Mouse (Mus musculus) gastrocnemius, postnatal 36 days (tissue): Measurements from ENCODE around the gene Nxph4. TPM values are rescaled to one million over a fixed set of nuclear protein-coding genes. Genes with fewer than 3 reads are reported as not detected.

Experiments used
- DNase-seq, 2 experiments: peaks; one replicate each; pipeline ENCODE4 v3.0.0; 2022
- intact Hi-C: fragments of 180-260 bp; cut with DNase I; formaldehyde crosslinking; loops from one replicate; pipeline ENCODE4 v1.15.1; 2025
- total RNA-seq, 2 experiments: library from RNA; stranded (reverse); gene quantifications; 2 replicates each; pipeline ENCODE4 v1.2.3; 2021

Nxph4 gene
- total RNA-seq, 2 experiments from 2014 or later, result 0.20 TPM

DNA sequence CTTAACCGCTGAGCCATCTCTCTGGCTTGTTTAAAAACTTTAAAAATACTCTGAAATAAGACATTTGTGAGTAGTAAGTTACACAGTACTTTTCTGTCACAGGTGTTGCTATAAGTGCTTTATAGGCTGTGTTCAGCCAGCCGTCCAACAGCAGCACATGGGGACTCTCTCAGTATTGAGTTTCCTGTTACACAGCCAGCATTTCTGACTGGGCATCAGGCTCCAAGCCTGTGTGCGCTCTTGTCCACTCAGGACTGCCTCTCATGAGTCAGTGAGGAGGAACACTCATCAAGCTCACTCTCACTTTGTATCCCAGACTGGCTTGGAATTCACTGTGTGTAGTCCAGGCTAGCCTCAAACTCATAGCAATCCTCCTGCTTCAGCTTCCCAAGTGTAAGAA, 38.2 kb downstream of the Nxph4 start:
- intact Hi-C loops, result no loop called here
- no peak for DNase-seq

DNA sequence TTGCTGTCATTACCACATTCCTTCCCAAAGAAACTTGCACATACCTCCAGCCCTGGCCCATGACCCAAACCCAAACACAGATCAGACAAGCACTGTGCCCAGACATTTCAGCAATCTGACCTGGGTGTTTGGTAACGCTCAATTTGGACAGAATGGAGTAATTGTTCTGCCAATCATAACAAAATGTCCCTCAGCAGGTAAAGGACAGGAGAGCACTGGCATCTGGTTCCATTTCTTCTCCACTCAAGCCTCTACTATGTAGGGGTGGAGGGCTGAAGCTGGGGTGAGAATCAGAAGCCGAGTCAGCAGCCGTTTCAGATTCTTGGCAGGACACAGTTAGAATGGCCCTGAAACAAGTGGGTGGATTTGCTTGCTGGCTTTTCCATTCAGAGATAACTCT, 42.2 kb downstream of the Nxph4 start:
- DNase-seq, result no peak
- intact Hi-C loops, result no loop called here

DNA sequence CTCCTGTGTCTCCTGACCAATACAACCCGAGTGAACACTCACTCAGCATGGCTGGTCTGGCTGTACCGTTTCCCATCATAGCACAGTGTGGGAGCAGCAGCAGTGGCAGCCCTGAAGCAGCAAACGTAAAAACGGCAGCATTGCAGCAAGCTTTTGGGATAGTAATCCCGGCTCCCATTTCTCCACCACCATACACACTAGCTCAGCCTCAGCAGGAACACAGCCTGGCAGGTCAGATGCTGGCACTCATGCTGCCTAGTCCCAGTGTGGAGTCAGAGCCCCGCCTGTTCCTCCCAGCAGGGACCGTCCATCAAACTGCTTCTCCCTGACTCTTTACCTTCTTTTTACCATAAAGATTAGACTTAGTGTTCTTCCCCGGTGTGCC, 43.2 kb downstream of the Nxph4 start:
- DNase-seq, result no peak
- intact Hi-C loops, result no loop called here

DNA sequence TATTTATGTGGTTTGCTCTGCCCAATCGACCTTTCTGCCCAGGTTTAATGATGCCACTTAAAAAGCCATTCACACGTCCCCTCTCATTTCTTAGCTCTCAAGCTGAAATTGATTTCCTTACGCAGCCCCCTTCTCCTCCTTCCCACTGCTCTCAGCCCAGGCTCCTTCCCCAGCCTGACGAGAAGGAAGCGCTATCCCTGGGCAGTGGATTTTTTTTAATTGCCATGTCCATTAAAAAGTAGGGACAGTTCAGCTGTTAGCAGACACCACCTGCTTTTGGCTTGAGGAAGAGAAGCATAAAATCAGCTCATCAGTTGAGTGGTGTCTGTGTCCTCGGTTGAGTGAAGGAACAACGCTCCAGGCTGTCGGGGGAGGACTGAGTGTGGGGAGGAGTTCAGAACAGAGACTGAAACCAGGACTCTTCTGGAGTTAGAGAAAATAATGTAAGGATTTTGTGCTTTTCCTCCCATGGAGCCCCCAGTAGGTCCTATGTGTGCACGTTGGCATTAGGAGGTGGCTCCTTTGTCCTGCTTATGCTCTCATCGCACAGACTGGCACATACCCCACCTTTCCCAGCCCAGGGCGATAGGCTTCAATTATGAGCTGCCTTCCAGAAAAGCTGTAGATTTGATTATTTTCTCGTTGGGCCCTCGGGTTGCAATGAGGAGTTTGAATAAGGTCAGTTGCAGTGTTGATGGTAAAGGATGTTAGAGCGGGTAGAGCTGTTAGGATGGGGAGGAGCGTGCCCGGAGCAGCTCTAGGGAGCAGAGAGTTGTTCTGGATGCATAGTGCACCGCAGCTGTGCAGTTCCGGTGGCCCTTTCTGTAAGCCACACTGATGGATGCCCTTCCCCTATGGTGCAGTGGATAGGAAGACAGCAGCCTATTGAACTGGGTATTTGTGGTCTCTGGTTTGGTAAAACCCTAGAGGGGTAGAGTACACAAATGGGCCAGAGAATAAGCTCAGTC, 43.9 kb downstream of the Nxph4 start:
- intact Hi-C loops, result no loop called here
- no peak for DNase-seq

DNA sequence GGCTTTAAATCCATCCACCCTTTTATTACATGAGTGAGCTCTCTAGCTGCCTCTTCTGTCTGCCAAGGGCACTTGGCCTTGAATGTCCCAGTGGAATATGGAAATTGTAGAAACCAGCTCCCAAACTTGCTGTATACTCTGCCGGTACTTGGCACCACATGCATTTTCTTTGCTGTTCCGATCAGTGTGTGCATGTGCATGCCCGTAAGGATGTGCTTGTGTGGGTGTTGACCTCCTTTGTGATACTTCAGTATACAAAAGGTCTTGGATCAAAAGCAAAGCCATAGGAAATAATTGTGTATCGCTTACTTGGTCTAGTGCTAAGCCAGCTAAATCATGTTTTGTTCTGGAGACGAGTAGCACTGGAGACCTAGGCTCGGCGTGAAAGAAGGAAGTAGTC, 45.5 kb downstream of the Nxph4 start:
- DNase-seq, result no peak
- intact Hi-C loops, result no loop called here

DNA sequence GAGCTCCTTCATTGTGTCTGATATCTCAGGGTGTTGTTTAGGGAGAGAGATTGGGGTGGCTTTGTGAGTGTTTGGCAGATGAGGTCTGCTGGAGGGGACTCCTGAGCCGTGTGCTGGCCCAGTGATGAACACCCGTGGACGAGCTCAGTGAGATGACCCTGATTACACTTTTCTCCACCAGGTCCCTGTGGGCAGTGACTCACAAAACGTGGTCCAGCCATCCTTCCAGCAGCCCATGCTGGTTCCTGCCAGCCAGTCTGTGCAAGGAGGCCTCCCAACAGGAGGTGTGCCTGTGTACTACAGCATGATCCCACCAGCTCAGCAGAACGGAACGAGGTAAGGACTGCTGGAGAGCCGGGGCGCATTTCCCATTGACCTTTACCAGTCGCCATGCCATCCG, 49.1 kb downstream of the Nxph4 start:
- DNase-seq, result no peak
- intact Hi-C loops, result no loop called here

DNA sequence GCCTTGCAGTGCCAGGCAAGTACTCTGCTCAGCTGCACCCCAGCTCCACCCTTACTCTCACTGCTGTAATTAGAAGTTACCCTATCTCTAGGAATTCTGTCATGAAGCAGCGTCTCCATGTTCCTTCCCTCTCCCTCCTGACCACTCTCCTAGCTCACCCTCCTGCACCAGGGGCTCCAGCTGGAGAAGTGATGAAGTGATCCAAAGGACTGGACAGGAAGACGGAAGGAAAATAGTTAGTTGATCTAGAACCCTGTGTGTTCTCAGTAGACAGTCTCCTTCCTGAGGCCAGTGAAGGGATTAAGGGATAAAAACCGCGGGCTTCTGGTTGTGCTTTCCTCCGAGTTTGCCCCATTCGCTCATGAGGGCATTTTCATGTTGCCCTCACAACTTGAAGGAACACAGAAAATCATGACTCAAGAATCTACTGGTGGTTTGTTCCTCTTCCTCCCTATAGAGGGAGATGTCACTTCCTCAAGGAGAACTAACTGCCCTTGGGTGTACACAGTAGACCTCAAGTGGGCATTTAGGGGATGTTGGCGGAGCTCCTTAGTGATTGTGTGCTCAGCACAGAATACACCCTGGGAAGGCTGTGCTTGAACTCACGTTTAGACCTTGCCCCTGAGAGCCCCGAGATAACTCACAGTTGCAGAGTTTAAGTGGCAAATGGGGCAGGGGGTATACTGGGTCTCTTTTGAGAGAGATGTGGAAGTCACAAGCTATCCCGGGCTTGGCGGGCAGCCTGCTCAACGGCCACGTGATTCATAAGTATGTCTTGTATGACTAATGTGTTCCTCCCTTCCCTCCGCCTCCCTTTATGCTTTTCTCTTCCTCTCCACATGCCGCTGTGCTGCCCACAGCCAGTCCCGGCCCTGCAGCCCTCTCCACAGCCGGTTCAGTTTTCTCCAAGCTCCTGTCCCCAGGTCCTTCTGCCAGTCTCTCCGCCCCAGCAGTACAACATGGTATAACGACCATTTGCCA, 53.2 kb downstream of the Nxph4 start:
- intact Hi-C loops, result loop anchor here (2.0 kb wide), 1 partner anchor 56 kb away; no protein-coding TSS in a partner anchor

DNA sequence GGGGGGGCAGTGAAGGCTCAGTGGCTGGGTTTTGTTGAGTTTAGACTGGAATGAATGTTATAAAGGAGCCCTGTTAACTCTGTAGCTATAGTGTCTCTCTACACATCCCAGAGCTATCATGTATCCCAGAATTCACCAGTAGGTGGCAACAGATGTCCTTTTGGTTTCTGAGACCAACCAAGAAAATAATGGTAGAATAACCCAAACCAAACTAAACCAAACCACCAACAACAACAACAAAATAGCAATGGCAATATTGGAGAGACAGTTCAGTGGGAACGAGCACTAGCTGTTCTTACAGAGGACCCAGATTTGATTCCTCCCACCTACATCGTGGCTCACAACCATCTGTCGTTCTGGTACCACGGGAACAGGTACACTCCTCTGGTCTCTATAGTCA, 55.2 kb downstream of the Nxph4 start:
- intact Hi-C loops, result loop anchor here (2.0 kb wide), 1 partner anchor 34 kb away; no protein-coding TSS in a partner anchor
- DNase-seq, result no peak

More for the DNA sequence above, 53.2 kb downstream of the Nxph4 start:
- DNase-seq, result peak in 1 of 2 experiments; percentile 43

DNA sequence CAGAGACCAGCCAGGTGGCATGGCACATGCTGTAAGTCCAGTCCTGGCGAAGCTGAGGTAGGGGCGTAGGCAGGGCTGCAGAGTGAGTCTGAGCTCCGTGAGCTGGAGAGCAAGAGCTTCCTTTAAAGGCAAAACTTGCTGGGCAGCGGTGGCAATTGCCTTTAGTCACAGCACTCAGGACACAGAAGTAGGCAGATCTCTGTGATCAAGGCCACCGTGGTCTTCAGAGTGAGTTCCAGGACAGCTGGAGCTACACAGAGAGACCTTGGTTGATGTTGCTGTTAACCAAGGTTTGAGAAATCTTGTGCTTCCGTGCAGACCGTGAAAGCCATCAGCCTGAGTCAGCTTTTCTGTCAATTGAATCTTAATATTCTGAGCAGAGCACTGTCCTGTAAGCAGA, 57.1 kb downstream of the Nxph4 start:
- intact Hi-C loops, result no loop called here
- no peak for DNase-seq

DNA sequence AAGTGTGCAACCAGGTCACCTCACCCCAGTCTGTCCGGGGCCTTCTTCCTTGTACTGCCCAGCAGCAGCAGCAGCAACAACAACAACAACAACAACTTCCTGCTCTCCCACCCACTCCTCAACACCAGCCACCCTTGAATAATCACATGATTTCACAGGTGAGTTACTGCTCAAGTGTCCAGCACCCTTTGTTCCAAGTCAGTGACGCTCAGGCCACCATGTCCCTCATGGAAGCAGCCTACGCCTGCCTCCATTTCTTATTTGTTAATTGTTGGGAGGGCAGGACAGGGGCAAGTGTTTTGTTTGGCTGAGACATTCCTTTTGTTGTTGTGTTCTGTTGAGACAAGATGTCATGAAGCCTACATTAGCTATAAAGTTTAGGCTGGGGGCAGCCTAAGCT, 57.8 kb downstream of the Nxph4 start:
- no peak for DNase-seq
- intact Hi-C loops, result no loop called here

Other genes with a start within 250 kb of the Nxph4 start
- gene Mbd6, start 245.5 kb downstream of the Nxph4 start, total RNA-seq, result 10 to 100 TPM; 11.5 to 17.1 TPM
- 10 to 100 TPM; 54.1 to 56.1 TPM for gene Mars, start 222.8 kb downstream of the Nxph4 start, total RNA-seq
- gene Arhgap9, start 212.6 kb downstream of the Nxph4 start, total RNA-seq, result 1 to 10 TPM in 1 of 2 experiments, under 1 TPM in 1; 0.96 to 1.3 TPM
- 1 to 10 TPM; 1.0 to 1.5 TPM for gene Gli1, start 192.6 kb downstream of the Nxph4 start, total RNA-seq
- not detected for gene Inhbe, start 180.1 kb downstream of the Nxph4 start, total RNA-seq
- gene Inhbc, start 164.1 kb downstream of the Nxph4 start, total RNA-seq, result not detected
- gene R3hdm2, start 154.2 kb downstream of the Nxph4 start, total RNA-seq, result 100 to 1,000 TPM in 1 of 2 experiments, 10 to 100 TPM in 1; 89.7 to 129 TPM
- gene Stac3, start 32.9 kb downstream of the Nxph4 start, total RNA-seq, result 100 to 1,000 TPM; 342 to 376 TPM
- 10 to 100 TPM; 11.0 to 11.3 TPM for gene Ndufa4l2, start 19.6 kb downstream of the Nxph4 start, total RNA-seq
- gene Shmt2, start 12.1 kb downstream of the Nxph4 start, total RNA-seq, result 10 to 100 TPM; 23.4 to 26.4 TPM
- gene Lrp1, start 86.6 kb upstream of the Nxph4 start, total RNA-seq, result 10 to 100 TPM; 48.6 to 49.1 TPM
- gene Stat6, start 108.4 kb upstream of the Nxph4 start, total RNA-seq, result 10 to 100 TPM; 15.4 to 15.5 TPM
- gene Nemp1, start 132.3 kb upstream of the Nxph4 start, total RNA-seq, result 1 to 10 TPM; 1.9 to 2.1 TPM
- 1 to 10 TPM; 2.3 to 4.4 TPM for gene Nab2, start 134.0 kb upstream of the Nxph4 start, total RNA-seq
- gene Myo1a, start 170.6 kb upstream of the Nxph4 start, total RNA-seq, result under 1 TPM; 0.15 to 0.18 TPM
- gene Tac2, start 189.9 kb upstream of the Nxph4 start, total RNA-seq, result not detected
- 1 to 10 TPM; 5.1 to 5.9 TPM for gene Zbtb39, start 205.0 kb upstream of the Nxph4 start, total RNA-seq
- gene Gpr182, start 217.2 kb upstream of the Nxph4 start, total RNA-seq, result under 1 TPM; 0.13 to 0.15 TPM
- gene Rdh1, start 225.2 kb upstream of the Nxph4 start, total RNA-seq, result under 1 TPM; 0.05 to 0.10 TPM
- gene Rdh16f1, start 225.2 kb upstream of the Nxph4 start, total RNA-seq, result not detected
- gene Rdh9, start 241.8 kb upstream of the Nxph4 start, total RNA-seq, result under 1 TPM; 0.47 to 0.69 TPM